Mouse (Mus musculus): ENCODE measurements around the gene Sp1.
A peak's percentile ranks its signal among the peaks of the same experiment; 100 is the strongest.

Gene Sp1

DNA sequence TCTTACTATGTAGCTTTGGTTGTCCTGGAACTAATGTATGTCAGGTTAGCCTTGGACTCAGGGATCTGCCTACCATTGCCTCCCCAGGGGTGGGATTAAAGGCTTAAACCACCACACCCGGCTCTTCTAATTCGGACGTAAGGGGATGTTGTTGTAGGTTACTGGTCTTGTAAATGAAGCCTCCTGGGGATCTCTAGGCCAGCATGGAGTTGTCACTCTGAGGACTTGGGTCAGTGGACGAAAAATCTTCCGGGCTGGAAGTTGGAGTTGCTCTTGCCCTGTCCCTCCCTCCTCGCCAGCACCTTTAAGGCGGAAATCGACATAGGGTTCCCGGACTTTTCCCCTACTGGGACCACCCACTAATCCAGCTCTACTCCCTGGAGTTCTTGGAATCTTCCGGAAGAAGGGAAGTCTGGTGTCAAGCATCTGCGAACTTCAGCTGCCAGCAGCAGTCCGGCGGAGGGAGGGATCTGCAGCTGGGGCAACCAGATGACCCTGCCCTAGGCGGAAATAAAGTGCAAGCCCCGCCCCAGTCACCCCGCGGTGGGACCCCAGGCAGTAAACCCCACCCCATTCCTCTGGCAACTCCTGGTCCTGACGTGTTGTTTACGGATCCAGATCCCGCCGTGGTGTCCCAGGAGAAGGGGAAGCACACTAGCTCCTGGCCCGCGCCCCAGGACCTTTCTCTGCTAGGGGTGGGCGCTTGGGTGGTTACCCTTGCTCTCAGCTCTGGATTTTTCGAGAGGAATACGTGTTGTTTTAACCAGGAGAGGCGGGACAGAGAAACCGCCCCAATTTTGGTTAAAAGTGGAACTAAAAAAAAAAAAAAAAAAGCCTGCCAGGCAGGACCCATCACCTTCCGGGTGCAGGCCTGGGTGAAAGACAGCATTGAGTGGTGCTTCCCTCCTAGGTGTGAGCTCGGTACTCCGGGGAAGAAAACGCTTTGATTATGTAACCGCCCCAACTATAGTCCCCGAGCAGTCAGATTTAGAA is 6.4 kb upstream of the Sp1 start:
- DNase-seq (ENCODE audit: low read depth, low spot score) = peak; percentile 98

- peak; percentile 61 for DNase-seq (ENCODE audit: low read depth, low spot score)
Observed at GRCm38 (mm10) chr15:102400476-102401045, 5.4 kb upstream of the Sp1 start.

GRCm38 (mm10) chr15:102401278-102401677 is 4.7 kb upstream of the Sp1 start:
- DNase-seq (ENCODE audit: low read depth, low spot score) = peak; percentile 51

- no peak for DNase-seq (ENCODE audit: low read depth, low spot score)
Observed at GRCm38 (mm10) chr15:102402210-102402609, 3.7 kb upstream of the Sp1 start.

DNA sequence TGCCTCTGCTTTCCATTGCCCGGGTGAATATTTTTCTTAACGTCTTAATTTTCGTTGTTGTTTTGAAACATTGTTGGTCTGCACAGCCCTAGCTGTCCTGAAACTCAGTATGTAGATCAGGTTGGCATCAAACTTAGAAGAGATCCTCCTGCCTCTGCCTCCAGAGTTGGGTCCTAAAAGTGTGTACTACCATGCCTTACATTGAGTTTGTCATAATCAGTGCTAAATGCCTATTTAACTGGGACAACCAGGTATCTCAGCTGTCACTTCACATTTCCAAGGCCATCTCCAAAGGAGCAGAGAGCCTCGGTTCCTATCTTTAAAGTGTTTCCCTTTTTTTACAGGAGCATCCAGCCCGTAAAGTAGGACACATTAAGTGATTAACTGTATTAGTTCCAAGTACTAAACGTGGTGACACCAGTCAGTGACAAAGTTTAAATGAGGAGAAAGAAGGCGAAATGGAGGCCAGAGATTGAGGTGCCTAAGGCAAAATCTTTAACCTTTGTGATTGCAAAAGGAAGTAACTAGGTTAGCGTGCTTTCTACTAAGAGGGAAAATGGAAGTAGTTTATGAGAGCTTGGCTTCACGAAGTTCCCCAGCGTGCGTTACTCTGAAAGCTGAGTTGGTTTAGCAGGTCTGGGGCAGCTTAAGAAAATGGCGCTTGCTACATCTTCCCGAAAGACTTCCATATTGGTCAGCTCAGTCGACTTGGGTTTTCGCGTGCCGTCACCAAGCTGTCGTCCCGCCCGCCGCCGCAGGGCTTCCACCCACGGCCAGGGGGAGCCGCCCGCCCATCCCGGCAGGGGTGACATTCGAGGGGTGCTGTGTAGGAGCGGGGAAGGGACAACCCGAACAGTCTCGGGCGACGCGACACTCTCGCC is 1.1 kb upstream of the Sp1 start:
- DNase-seq (ENCODE audit: low read depth, low spot score) = no peak

- DNase-seq (ENCODE audit: low read depth, low spot score) = peak; percentile 83
Observed at GRCm38 (mm10) chr15:102406196-102406911, 411 bp downstream of the Sp1 start.

- DNase-seq (ENCODE audit: low read depth, low spot score) = no peak
Observed at GRCm38 (mm10) chr15:102406912-102407580, 1.1 kb downstream of the Sp1 start.

- DNase-seq (ENCODE audit: low read depth, low spot score) = no peak
Observed at GRCm38 (mm10) chr15:102407681-102408557, 2.0 kb downstream of the Sp1 start.

DNA sequence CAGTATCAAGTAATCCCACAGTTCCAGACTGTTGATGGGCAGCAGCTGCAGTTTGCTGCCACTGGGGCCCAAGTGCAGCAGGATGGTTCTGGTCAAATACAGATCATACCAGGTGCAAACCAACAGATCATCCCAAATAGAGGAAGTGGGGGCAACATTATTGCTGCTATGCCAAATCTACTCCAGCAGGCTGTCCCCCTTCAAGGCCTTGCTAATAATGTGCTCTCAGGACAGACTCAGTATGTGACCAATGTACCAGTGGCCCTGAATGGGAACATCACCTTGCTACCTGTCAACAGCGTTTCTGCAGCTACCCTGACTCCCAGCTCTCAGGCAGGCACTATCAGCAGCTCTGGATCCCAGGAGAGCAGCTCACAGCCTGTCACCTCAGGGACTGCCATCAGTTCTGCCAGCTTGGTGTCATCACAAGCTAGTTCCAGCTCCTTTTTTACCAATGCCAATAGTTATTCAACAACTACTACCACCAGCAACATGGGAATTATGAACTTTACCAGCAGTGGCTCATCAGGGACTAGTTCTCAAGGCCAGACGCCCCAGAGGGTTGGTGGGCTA is 2.7 kb downstream of the Sp1 start:
- no peak for DNase-seq (ENCODE audit: low read depth, low spot score)

DNA sequence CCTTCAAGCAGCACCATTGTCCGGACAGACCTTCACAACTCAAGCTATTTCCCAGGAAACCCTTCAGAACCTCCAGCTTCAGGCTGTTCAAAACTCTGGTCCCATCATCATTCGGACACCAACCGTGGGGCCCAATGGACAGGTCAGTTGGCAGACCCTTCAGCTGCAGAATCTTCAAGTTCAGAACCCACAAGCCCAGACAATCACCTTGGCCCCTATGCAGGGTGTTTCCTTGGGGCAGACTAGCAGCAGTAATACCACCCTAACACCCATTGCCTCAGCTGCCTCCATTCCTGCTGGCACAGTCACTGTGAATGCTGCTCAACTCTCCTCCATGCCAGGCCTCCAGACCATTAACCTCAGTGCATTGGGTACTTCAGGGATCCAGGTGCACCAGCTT is 3.3 kb downstream of the Sp1 start:
- DNase-seq (ENCODE audit: low read depth, low spot score) = no peak

- no peak for DNase-seq (ENCODE audit: low read depth, low spot score)
Observed at GRCm38 (mm10) chr15:102411077-102411476, 5.1 kb downstream of the Sp1 start.

DNA sequence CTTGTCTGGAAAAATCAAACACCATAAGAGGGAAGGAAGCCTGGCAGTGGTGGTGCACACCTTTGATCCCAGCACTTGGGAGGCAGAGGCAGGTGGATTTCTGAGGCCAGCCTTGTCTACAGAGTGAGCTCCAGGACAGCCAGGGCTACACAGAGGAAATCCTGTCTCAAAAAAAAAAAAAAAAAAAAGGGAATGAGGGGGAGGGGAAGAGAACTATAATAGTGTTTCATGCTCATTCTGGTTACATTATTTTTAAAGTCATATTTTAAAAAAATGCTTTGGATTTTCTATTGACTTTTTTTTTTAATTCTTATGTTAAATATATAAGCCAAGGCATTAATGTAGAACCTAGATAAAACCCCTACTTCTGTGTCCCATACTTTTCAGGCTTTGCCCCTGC is 7.7 kb downstream of the Sp1 start:
- no peak for DNase-seq (ENCODE audit: low read depth, low spot score)

- DNase-seq (ENCODE audit: low read depth, low spot score) = no peak
Observed at GRCm38 (mm10) chr15:102417524-102417923, 11.6 kb downstream of the Sp1 start.

GRCm38 (mm10) chr15:102420986-102421385 is 15.0 kb downstream of the Sp1 start:
- no peak for DNase-seq (ENCODE audit: low read depth, low spot score)

- peak; percentile 73 for DNase-seq (ENCODE audit: low read depth, low spot score)
Observed at GRCm38 (mm10) chr15:102421437-102421836, 15.5 kb downstream of the Sp1 start.

DNA sequence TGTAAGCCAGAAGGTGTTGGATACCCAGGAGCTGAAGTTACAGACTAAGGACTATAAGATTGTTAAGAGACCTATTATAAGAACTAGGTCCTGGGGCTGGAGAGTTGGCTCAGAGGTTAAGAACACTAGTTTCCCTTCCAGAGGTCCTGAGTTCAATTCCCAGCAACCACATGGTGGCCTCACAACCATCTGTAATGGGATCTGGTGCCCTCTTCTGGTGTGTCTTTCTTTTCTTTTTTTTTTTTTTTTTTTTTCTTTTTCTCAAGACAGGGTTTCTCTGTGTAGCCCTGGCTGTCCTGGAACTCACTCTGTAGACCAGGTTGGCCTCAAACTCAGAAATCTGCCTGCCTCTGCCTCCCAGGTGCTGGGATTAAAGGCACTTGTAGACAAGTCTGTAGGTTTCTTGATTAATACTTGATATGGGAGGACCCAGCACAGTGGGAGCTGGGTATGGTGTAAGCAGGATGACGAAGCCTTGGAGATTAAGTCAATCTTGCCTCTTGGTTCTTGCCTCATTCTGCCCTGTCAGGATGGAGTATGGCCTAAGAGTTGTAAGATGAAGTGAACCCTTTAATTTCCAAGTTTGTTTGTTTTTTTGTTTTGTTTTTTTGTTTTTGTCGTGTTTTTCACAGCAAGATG is 17.8 kb downstream of the Sp1 start:
- DNase-seq (ENCODE audit: low read depth, low spot score) = no peak

DNA sequence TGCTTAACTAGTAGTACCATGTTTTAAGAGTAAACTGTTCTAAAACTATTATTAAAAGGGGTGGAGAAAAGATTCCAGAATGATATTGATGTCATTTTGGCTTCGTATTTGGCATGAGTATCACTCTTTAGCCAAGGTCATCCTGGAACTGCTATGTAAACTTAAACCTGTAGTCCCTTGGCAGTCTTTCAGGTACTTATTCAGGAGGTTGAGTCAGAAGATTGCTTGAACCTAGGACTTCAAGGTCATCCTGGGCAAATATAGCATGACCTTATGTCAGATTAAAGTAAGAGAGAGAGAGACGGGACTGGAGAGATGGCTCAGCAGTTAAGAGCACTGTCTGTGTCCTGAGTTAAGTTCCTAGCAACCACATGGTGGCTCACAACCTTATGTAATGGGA is 18.7 kb downstream of the Sp1 start:
- no peak for DNase-seq (ENCODE audit: low read depth, low spot score)

- peak; percentile 62 for DNase-seq (ENCODE audit: low read depth, low spot score)
Observed at GRCm38 (mm10) chr15:102426963-102427362, 21.0 kb downstream of the Sp1 start.

- no peak for DNase-seq (ENCODE audit: low read depth, low spot score)
Observed at GRCm38 (mm10) chr15:102432046-102432445, 26.1 kb downstream of the Sp1 start.

All from ES-CJ7 (cell line).